Mouse (Mus musculus): ENCODE measurements around the gene Hmg20a. TPM values are rescaled to one million over a fixed set of nuclear protein-coding genes. Genes with fewer than 3 reads are reported as not detected.
"Not testable (repeated sequence)": the region's sequence is repeated elsewhere in the genome, so short reads cannot be mapped to it uniquely, and the experiment has no call there.

The Hmg20a gene
- polyA plus RNA-seq, 1 experiment, result 43.5 TPM

GRCm38 (mm10) chr9:56424861-56425260, 6.5 kb downstream of the Hmg20a start:
- Histone ChIP-seq H3K4me3 (ENCODE audit: low read depth, low read length) (no peak overlapping the region), H3K27ac (ENCODE audit: insufficient read depth, low read length) (no peak overlapping the region), H3K27me3 (ENCODE audit: control insufficient read depth, insufficient read depth, low read length, poor library complexity, severe bottlenecking) (no peaks in the 10 kb centered on the region), H3K4me1 (ENCODE audit: control insufficient read depth, insufficient read depth, low read length) (peaks cover 3% of the 10 kb centered on the region), H3K9ac (ENCODE audit: low read depth, poor library complexity, severe bottlenecking) (no peak overlapping the region), H3K9me3 (replicated peaks; ENCODE audit: control insufficient read depth, insufficient read depth, low read length, poor library complexity, severe bottlenecking) (no peaks in the 10 kb centered on the region), H3K36me3 (ENCODE audit: control insufficient read depth, insufficient read depth, low read length, poor library complexity, severe bottlenecking) (no peaks in the 10 kb centered on the region)
- TF ChIP-seq EP300 (IDR thresholded peaks at IDR 0.05; ENCODE audit: insufficient read depth, low read depth, low read length), result no peak
- no peak for TF ChIP-seq POLR2A (IDR thresholded peaks at IDR 0.05; ENCODE audit: insufficient read depth, low read length)
- TF ChIP-seq CTCF (IDR thresholded peaks at IDR 0.05; ENCODE audit: low read depth, low read length), result no peak

- H3K27me3 ChIP-seq (ENCODE audit: control insufficient read depth, insufficient read depth, low read length, poor library complexity, severe bottlenecking), result no peaks in the 10 kb centered on the region
- H3K4me1 ChIP-seq (ENCODE audit: control insufficient read depth, insufficient read depth, low read length), result no peaks in the 10 kb centered on the region
- H3K9ac ChIP-seq (ENCODE audit: low read depth, poor library complexity, severe bottlenecking), result no peak overlapping the region
- no peak overlapping the region for H3K4me3 ChIP-seq (ENCODE audit: low read depth, low read length)
- H3K27ac ChIP-seq (ENCODE audit: insufficient read depth, low read length), result no peak overlapping the region
- no peaks in the 10 kb centered on the region for H3K9me3 ChIP-seq (replicated peaks; ENCODE audit: control insufficient read depth, insufficient read depth, low read length, poor library complexity, severe bottlenecking)
- TF ChIP-seq EP300 (IDR thresholded peaks at IDR 0.05; ENCODE audit: insufficient read depth, low read depth, low read length) (no peak), CTCF (IDR thresholded peaks at IDR 0.05; ENCODE audit: low read depth, low read length) (no peak), POLR2A (IDR thresholded peaks at IDR 0.05; ENCODE audit: insufficient read depth, low read length) (no peak)
- H3K36me3 ChIP-seq (ENCODE audit: control insufficient read depth, insufficient read depth, low read length, poor library complexity, severe bottlenecking), result no peaks in the 10 kb centered on the region
These were observed 17.6 kb downstream of the Hmg20a start for GRCm38 (mm10) chr9:56435821-56436526.

GRCm38 (mm10) chr9:56437300-56437892, 19.0 kb downstream of the Hmg20a start:
- not testable (repeated sequence) for H3K27me3 ChIP-seq (ENCODE audit: control insufficient read depth, insufficient read depth, low read length, poor library complexity, severe bottlenecking); H3K9ac ChIP-seq (ENCODE audit: low read depth, poor library complexity, severe bottlenecking); H3K4me1 ChIP-seq (ENCODE audit: control insufficient read depth, insufficient read depth, low read length); H3K36me3 ChIP-seq (ENCODE audit: control insufficient read depth, insufficient read depth, low read length, poor library complexity, severe bottlenecking); H3K9me3 ChIP-seq (replicated peaks; ENCODE audit: control insufficient read depth, insufficient read depth, low read length, poor library complexity, severe bottlenecking); H3K27ac ChIP-seq (ENCODE audit: insufficient read depth, low read length); H3K4me3 ChIP-seq (ENCODE audit: low read depth, low read length)

- Histone ChIP-seq H3K4me3 (ENCODE audit: low read depth, low read length) (no peak overlapping the region), H3K27me3 (ENCODE audit: control insufficient read depth, insufficient read depth, low read length, poor library complexity, severe bottlenecking) (no peaks in the 10 kb centered on the region), H3K4me1 (ENCODE audit: control insufficient read depth, insufficient read depth, low read length) (no peaks in the 10 kb centered on the region), H3K36me3 (ENCODE audit: control insufficient read depth, insufficient read depth, low read length, poor library complexity, severe bottlenecking) (no peaks in the 10 kb centered on the region), H3K9me3 (replicated peaks; ENCODE audit: control insufficient read depth, insufficient read depth, low read length, poor library complexity, severe bottlenecking) (no peaks in the 10 kb centered on the region), H3K27ac (ENCODE audit: insufficient read depth, low read length) (no peak overlapping the region), H3K9ac (ENCODE audit: low read depth, poor library complexity, severe bottlenecking) (no peak overlapping the region)
- TF ChIP-seq EP300 (IDR thresholded peaks at IDR 0.05; ENCODE audit: insufficient read depth, low read depth, low read length), result no peak
- no peak for TF ChIP-seq POLR2A (IDR thresholded peaks at IDR 0.05; ENCODE audit: insufficient read depth, low read length)
- no peak for TF ChIP-seq CTCF (IDR thresholded peaks at IDR 0.05; ENCODE audit: low read depth, low read length)
These were observed 21.3 kb downstream of the Hmg20a start for GRCm38 (mm10) chr9:56439699-56440098.

GRCm38 (mm10) chr9:56451570-56451969, 33.2 kb downstream of the Hmg20a start:
- Histone ChIP-seq H3K36me3 (ENCODE audit: control insufficient read depth, insufficient read depth, low read length, poor library complexity, severe bottlenecking) (no peaks in the 10 kb centered on the region), H3K27me3 (ENCODE audit: control insufficient read depth, insufficient read depth, low read length, poor library complexity, severe bottlenecking) (no peaks in the 10 kb centered on the region), H3K27ac (ENCODE audit: insufficient read depth, low read length) (no peak overlapping the region), H3K9ac (ENCODE audit: low read depth, poor library complexity, severe bottlenecking) (no peak overlapping the region), H3K9me3 (replicated peaks; ENCODE audit: control insufficient read depth, insufficient read depth, low read length, poor library complexity, severe bottlenecking) (no peaks in the 10 kb centered on the region), H3K4me3 (ENCODE audit: low read depth, low read length) (no peak overlapping the region), H3K4me1 (ENCODE audit: control insufficient read depth, insufficient read depth, low read length) (no peaks in the 10 kb centered on the region)
- TF ChIP-seq CTCF (IDR thresholded peaks at IDR 0.05; ENCODE audit: low read depth, low read length) (no peak), POLR2A (IDR thresholded peaks at IDR 0.05; ENCODE audit: insufficient read depth, low read length) (no peak), EP300 (IDR thresholded peaks at IDR 0.05; ENCODE audit: insufficient read depth, low read depth, low read length) (no peak)

GRCm38 (mm10) chr9:56453038-56453815, 34.8 kb downstream of the Hmg20a start:
- no peak overlapping the region for H3K9ac ChIP-seq (ENCODE audit: low read depth, poor library complexity, severe bottlenecking)
- H3K4me1 ChIP-seq (ENCODE audit: control insufficient read depth, insufficient read depth, low read length), result no peaks in the 10 kb centered on the region
- no peaks in the 10 kb centered on the region for H3K9me3 ChIP-seq (replicated peaks; ENCODE audit: control insufficient read depth, insufficient read depth, low read length, poor library complexity, severe bottlenecking)
- H3K4me3 ChIP-seq (ENCODE audit: low read depth, low read length), result no peak overlapping the region
- no peaks in the 10 kb centered on the region for H3K27me3 ChIP-seq (ENCODE audit: control insufficient read depth, insufficient read depth, low read length, poor library complexity, severe bottlenecking)
- no peaks in the 10 kb centered on the region for H3K36me3 ChIP-seq (ENCODE audit: control insufficient read depth, insufficient read depth, low read length, poor library complexity, severe bottlenecking)
- H3K27ac ChIP-seq (ENCODE audit: insufficient read depth, low read length), result no peak overlapping the region
- TF ChIP-seq EP300 (IDR thresholded peaks at IDR 0.05; ENCODE audit: insufficient read depth, low read depth, low read length) (no peak), POLR2A (IDR thresholded peaks at IDR 0.05; ENCODE audit: insufficient read depth, low read length) (no peak), CTCF (IDR thresholded peaks at IDR 0.05; ENCODE audit: low read depth, low read length) (no peak)

Measured in ES-Bruce4 (cell line).